Mouse (Mus musculus) lung, postnatal 0 days (tissue): Measurements from ENCODE around the gene Slc7a10.

Source experiments
- CTCF ChIP-seq: IDR thresholded peaks from 2 replicates; pipeline ENCODE4 v1.5.1; 2016; ENCODE audit warnings: antibody characterized with exemption, mild to moderate bottlenecking
- EP300 ChIP-seq: IDR thresholded peaks from 2 replicates; pipeline ENCODE4 v1.6.1; 2016; ENCODE audit warnings: antibody characterized with exemption, mild to moderate bottlenecking, control low read depth

GRCm38 (mm10) chr7:35166988-35167387 lies 19.2 kb upstream of the Slc7a10 start:
- TF ChIP-seq CTCF, result no peak
- no peak for TF ChIP-seq EP300
